Mouse (Mus musculus): ENCODE measurements around the gene Fgf18.

The Fgf18 gene

DNA sequence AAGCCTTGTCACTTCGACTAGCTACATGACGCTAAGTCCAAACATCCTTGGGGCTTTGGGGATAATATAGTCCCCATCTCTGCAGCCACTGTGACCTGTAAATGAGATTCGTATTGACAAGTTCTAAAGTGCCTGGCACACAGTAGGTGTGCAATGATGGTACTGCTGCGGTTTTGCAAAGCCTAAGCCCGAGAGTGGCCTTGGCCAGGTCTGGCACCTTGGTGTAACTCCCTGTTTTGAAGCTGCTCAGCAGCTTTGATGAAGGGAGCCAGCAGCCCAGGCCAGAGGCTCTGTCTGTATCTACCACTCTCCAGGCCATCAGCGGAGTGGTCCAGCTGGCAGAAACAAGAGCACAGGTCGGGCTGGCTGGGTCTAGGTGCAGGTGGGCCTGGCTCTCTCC, 72.7 kb downstream of the Fgf18 start:
- no peak for DNase-seq (ENCODE audit: low read depth, low spot score)

DNA sequence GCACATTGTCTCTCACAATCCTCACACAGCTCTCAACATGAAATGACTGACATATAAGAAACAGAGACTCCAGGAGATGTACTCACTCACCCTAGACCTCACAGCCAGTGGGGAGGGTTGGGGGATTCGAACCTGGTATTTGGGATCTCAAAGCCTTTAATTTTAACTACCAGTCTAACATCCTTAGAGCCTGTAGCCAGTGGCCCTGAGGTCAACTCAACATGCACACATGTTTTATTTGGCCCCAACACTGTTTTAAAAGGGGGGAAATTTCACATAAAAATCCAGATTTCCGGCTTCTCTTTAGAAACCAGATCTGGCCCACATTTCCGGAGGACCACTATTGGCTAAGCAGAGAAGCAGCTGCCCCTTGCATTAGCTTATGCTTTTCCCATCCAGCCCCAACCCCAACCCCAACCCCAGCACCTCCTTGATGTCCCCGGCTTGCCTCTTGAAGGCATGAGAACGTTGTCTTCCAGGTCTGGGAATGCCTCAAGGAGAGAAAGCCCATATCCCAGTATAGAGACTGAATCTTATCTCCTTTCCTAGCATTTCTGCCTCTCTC, 75.8 kb downstream of the Fgf18 start:
- DNase-seq (ENCODE audit: low read depth, low spot score) = no peak

DNA sequence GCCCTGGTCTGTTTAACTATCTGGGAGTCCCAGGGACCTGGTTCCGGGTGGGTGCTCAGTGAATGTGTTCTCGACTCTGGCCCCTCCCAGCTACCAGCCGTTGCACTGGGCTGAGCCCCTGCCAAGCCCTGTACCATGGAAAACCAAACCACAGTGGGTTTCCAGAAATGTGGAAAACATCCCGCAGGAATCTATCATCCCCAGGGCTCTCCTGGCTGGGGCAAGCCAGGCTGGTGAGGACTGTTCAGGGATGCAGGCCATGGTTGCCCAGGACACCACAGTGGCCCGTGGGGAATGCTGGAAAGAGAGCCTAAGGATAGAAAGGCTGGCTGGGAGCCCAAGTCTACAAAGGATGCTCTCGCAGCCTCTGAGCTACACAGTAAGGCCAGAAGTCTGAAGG, 76.7 kb downstream of the Fgf18 start:
- no peak for DNase-seq (ENCODE audit: low read depth, low spot score)
